Mouse (Mus musculus) embryo, embryonic 11 days (tissue): ENCODE measurements at regions not wholly inside any gene's neighbourhood (a gene's known extent, or its start where the extent isn't known, plus 50 kb on each side); places are given as distances from the start of the nearest gene placed in this dataset.

Experiments
- DNase-seq: peaks from one replicate; pipeline ENCODE4 v3.0.0-alpha.2; 2015

- DNase-seq, result no peak
These were observed 54.2 kb upstream of the Plppr5 start for GRCm38 (mm10) chr3:117520461-117520860.

GRCm38 (mm10) chr3:117508090-117508489, 66.5 kb upstream of the Plppr5 start:
- no peak for DNase-seq

GRCm38 (mm10) chr3:117506151-117506723, 68.4 kb upstream of the Plppr5 start:
- DNase-seq, result no peak

- peak; percentile 6 for DNase-seq
These were observed 73.5 kb upstream of the Plppr5 start for GRCm38 (mm10) chr3:117501107-117501506.

- peak; percentile 11 for DNase-seq
These were observed 76.3 kb upstream of the Plppr5 start for GRCm38 (mm10) chr3:117498138-117498897.

- DNase-seq, result peak; percentile 62
These were observed 80.5 kb upstream of the Plppr5 start for GRCm38 (mm10) chr3:117494118-117494517.

- no peak for DNase-seq
These were observed 87.2 kb upstream of the Plppr5 start for GRCm38 (mm10) chr3:117487281-117488027.

- DNase-seq, result no peak
These were observed 88.3 kb upstream of the Plppr5 start for GRCm38 (mm10) chr3:117486351-117486750.

GRCm38 (mm10) chr3:117480131-117480530, 94.5 kb upstream of the Plppr5 start:
- DNase-seq, result no peak

GRCm38 (mm10) chr3:117459507-117459906, 98.8 kb upstream of the Plppr4 start:
- DNase-seq, result no peak

- DNase-seq, result no peak
These were observed 89.9 kb upstream of the Plppr4 start for GRCm38 (mm10) chr3:117450559-117450958.

- DNase-seq, result no peak
These were observed 81.2 kb upstream of the Plppr4 start for GRCm38 (mm10) chr3:117441887-117442286.

GRCm38 (mm10) chr3:117440294-117440693, 79.6 kb upstream of the Plppr4 start:
- no peak for DNase-seq

GRCm38 (mm10) chr3:117438473-117439114, 77.9 kb upstream of the Plppr4 start:
- peak; percentile 86 for DNase-seq

- no peak for DNase-seq
These were observed 63.9 kb upstream of the Plppr4 start for GRCm38 (mm10) chr3:117424526-117424925.

GRCm38 (mm10) chr3:117412896-117413747, 52.4 kb upstream of the Plppr4 start:
- DNase-seq, result no peak
